Mouse (Mus musculus): ENCODE results near the gene Araf. TPM values are rescaled to one million over a fixed set of nuclear protein-coding genes. Genes with fewer than 3 reads are reported as not detected.

Gene Araf
- polyA plus RNA-seq, 1 experiment from 2014 or later, result 107 TPM

Small RNA genes within 50 kb of the gene (microRNA-seq; reads per million reads assigned to microRNA genes)
- gene Gm24824, result not detected
- gene Mir5617, result not detected

Other genes with a start within 250 kb of the Araf start
- 0.31 and 0.68 TPM in 2 replicates for gene Rgn, start 248.0 kb upstream of the Araf start, polyA plus RNA-seq (2015; fragmentation: Nextera tagmentation; extraction: Ambion mirVana)
- 55.6 and 58.7 TPM in 2 replicates for gene Rbm10, start 180.3 kb upstream of the Araf start, polyA plus RNA-seq (2015; fragmentation: Nextera tagmentation; extraction: Ambion mirVana)
- 209 and 225 TPM in 2 replicates for gene Ndufb11, start 180.2 kb upstream of the Araf start, polyA plus RNA-seq (2015; fragmentation: Nextera tagmentation; extraction: Ambion mirVana)
- gene Uba1, start 139.5 kb upstream of the Araf start, polyA plus RNA-seq (2015; fragmentation: Nextera tagmentation; extraction: Ambion mirVana), result 190 and 191 TPM in 2 replicates
- 115 and 119 TPM in 2 replicates for gene Cdk16, start 109.9 kb upstream of the Araf start, polyA plus RNA-seq (2015; fragmentation: Nextera tagmentation; extraction: Ambion mirVana)
- 45.3 and 45.6 TPM in 2 replicates for gene Usp11, start 93.9 kb upstream of the Araf start, polyA plus RNA-seq (2015; fragmentation: Nextera tagmentation; extraction: Ambion mirVana)
- gene Timp1, start 72.4 kb downstream of the Araf start, polyA plus RNA-seq (2015; fragmentation: Nextera tagmentation; extraction: Ambion mirVana), result 36.0 and 41.1 TPM in 2 replicates
- 0.32 and 0.35 TPM in 2 replicates for gene Syn1, start 123.2 kb downstream of the Araf start, polyA plus RNA-seq (2015; fragmentation: Nextera tagmentation; extraction: Ambion mirVana)
- gene Cfp, start 133.7 kb downstream of the Araf start, polyA plus RNA-seq (2015; fragmentation: Nextera tagmentation; extraction: Ambion mirVana), result 7.7 and 8.4 TPM in 2 replicates
- 11.6 and 14.4 TPM in 2 replicates for gene Elk1, start 152.8 kb downstream of the Araf start, polyA plus RNA-seq (2015; fragmentation: Nextera tagmentation; extraction: Ambion mirVana)
- gene Uxt, start 164.2 kb downstream of the Araf start, polyA plus RNA-seq (2015; fragmentation: Nextera tagmentation; extraction: Ambion mirVana), result 44.3 and 47.3 TPM in 2 replicates

Measured in limb, embryonic 15.5 days (tissue).